Mouse (Mus musculus) kidney, postnatal 0 days (tissue): ENCODE data around the gene Ptafr. TPM values are rescaled to one million over a fixed set of nuclear protein-coding genes. Genes with fewer than 3 reads are reported as not detected.

Source experiments
- ATAC-seq: fragments of 200-750 bp; cut with Nextera tagmentation; replicated peaks from 2 replicates; pipeline ENCODE4 v1.8.0; 2017; ENCODE audit warnings: low read depth, moderate number of reproducible peaks, moderate TSS enrichment, moderate library complexity; ENCODE audit not compliant: low FRiP score
- DNase-seq: peaks from one replicate; pipeline ENCODE4 v3.0.0-alpha.2; 2016; ENCODE audit warnings: low spot score
- H3K27ac ChIP-seq: fragments of 300-500 bp; sonication (generic); 2 replicates; pipeline ENCODE4 v1.5.1; 2014; ENCODE audit warnings: mild to moderate bottlenecking
- H3K27me3 ChIP-seq: fragments of 300-500 bp; sonication (generic); 2 replicates; pipeline ENCODE4 v1.6.1; 2014; ENCODE audit warnings: low read length, mixed read lengths; ENCODE audit not compliant: insufficient read depth
- H3K36me3 ChIP-seq: fragments of 300-500 bp; sonication (generic); 2 replicates; pipeline ENCODE4 v1.6.1; 2014; ENCODE audit warnings: low read length, mixed read lengths; ENCODE audit not compliant: insufficient read depth
- H3K4me1 ChIP-seq: fragments of 300-500 bp; sonication (generic); replicated peaks from 2 replicates; pipeline ENCODE4 v1.6.1; 2014; ENCODE audit warnings: antibody characterized with exemption, low read length, mixed read lengths; ENCODE audit not compliant: insufficient read depth
- H3K4me2 ChIP-seq: fragments of 300-500 bp; sonication (generic); 2 replicates; pipeline ENCODE4 v1.6.1; 2014; ENCODE audit warnings: mild to moderate bottlenecking, low read length, moderate library complexity, mixed read lengths
- H3K4me3 ChIP-seq: fragments of 300-500 bp; sonication (generic); replicated peaks from 2 replicates; pipeline ENCODE4 v1.5.1; 2014; ENCODE audit warnings: low read depth, low read length
- H3K9ac ChIP-seq: fragments of 300-500 bp; sonication (generic); 2 replicates; pipeline ENCODE4 v1.6.1; 2014; ENCODE audit warnings: low read depth, low read length
- H3K9me3 ChIP-seq: fragments of 300-500 bp; sonication (generic); replicated peaks from 2 replicates; pipeline ENCODE4 v1.6.1; 2016; ENCODE audit warnings: low read length, inconsistent platforms, mixed read lengths
- CTCF ChIP-seq: IDR thresholded peaks from 2 replicates; pipeline ENCODE4 v1.5.1; 2016; ENCODE audit warnings: antibody characterized with exemption, low read depth, mild to moderate bottlenecking, moderate library complexity
- WGBS: fragments of 180-500 bp; shearing (Covaris S2); extraction: QIAGEN DNeasy Blood & Tissue Kit; methylation state at CpG from one replicate; pipeline ENCODE4 v1.1.7; 2014; 5-methylcytosine and 5-hydroxymethylcytosine counted together
- polyA plus RNA-seq: library from polyadenylated mRNA; unstranded; fragments of >200 nt; fragmentation: Nextera tagmentation; extraction: Ambion mirVana; gene quantifications from 2 replicates; pipeline ENCODE4 v1.2.1, GENCODE M21; 2015

The Ptafr gene
- polyA plus RNA-seq, 1 experiment from 2014 or later = 0.64 TPM

DNA sequence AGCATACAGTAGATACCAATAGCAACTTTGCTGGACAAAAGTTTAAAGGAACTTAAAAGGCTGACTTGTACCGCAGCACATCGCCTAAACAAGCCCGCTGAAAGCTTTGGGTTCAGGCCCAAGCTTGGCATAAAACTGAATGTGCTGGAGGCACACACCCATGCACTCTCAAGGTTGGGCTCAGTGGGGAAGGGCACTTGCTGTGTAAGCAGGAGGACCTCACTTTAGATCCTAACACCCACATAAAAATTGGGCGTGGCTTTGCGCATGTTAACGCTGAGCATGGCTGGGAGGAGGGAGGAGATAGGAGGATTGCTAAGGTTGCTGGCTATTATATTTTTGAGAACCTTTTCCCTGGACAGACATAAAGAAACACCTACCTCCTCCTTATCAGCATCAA, 39.1 kb upstream of the Ptafr start:
- Histone ChIP-seq H3K36me3 (no peaks in the 10 kb centered on the region), H3K27ac (peak overlapping the region; percentile 40; the same call in 1 of the 2 replicates), H3K4me1 (0 out of 2 replicates have a peak, but pooled peaks cover 5% of the 10 kb centered on the region), H3K4me2 (no peak overlapping the region), H3K4me3 (no peak overlapping the region), H3K9me3 (no peaks in the 10 kb centered on the region), H3K27me3 (no peaks in the 10 kb centered on the region), H3K9ac (no peak overlapping the region)
- DNase-seq (no peak), ATAC-seq (no peak)
- TF ChIP-seq CTCF = no peak
- WGBS = 55% methylated on average over 6 of the region's 6 CpGs

DNA sequence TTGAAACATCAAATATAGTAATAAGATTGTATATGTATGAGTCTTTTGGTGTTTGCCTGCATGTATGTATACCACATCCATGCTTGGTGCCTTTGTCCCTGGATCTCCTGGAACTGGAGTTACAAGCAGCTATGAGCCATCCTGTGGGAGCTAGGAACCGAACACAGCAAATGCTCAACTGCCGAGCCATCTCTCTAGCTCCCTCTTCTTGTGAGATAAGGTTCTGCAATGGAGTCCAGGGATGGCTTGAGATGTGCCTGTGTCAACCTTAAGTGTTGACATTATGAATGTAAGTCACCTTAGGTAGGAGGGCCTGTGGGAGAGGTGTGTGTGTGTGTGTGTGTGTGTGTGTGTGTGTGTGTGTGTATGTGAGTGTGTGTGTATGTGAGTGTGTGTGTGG, 37.2 kb upstream of the Ptafr start:
- H3K27ac ChIP-seq = no peak overlapping the region
- no peak overlapping the region for H3K4me3 ChIP-seq
- no peak for ATAC-seq
- peaks cover 5% of the 10 kb centered on the region; the same call in 1 of the 2 replicates for H3K4me1 ChIP-seq
- 52% methylated on average over 2 of the region's 2 CpGs for WGBS
- peaks cover 12% of the 10 kb centered on the region; the same call in 1 of the 2 replicates for H3K36me3 ChIP-seq
- DNase-seq = no peak
- no peaks in the 10 kb centered on the region for H3K9me3 ChIP-seq
- TF ChIP-seq CTCF = peak; percentile 43; the same call in 1 of the 2 replicates
- H3K9ac ChIP-seq = no peak overlapping the region
- H3K4me2 ChIP-seq = no peak overlapping the region
- no peaks in the 10 kb centered on the region for H3K27me3 ChIP-seq

DNA sequence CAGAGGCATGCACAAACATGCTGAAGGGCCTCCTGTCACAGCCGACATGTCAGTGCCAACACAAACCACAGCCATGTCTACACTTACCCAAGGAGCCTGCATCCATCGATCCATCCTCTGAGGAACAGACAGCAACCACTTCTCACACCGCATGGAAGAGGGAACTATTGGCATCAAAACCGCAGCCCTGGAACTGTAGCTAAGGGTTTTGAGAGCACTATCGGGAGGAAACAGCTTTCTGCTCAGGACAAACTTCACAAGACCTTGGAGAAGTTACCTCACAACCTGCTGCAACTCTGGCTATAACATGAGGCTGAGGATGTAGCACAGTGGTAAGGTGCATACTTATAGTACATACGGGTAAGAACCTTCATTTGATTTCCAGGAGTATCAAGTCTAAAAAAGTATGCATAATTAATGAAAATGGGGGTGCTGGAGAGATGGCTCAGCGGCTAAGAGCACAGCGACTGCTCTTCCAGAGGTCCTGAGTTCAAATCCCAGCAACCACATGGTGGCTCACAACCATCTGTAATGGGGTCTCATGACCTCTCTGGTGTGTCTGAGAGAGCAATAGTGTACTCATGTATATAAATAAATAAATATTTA, 35.8 kb upstream of the Ptafr start:
- WGBS = 86% methylated on average over 8 of the region's 8 CpGs
- DNase-seq = no peak
- Histone ChIP-seq H3K27ac (no peak overlapping the region), H3K4me2 (no peak overlapping the region), H3K4me3 (no peak overlapping the region), H3K9ac (no peak overlapping the region), H3K4me1 (peaks cover 5% of the 10 kb centered on the region; the same call in 1 of the 2 replicates), H3K9me3 (no peaks in the 10 kb centered on the region), H3K36me3 (peaks cover 12% of the 10 kb centered on the region; the same call in 1 of the 2 replicates), H3K27me3 (no peaks in the 10 kb centered on the region)
- no peak for TF ChIP-seq CTCF
- ATAC-seq = no peak

- H3K36me3 ChIP-seq = peaks cover 12% of the 10 kb centered on the region; the same call in 1 of the 2 replicates
- H3K27ac ChIP-seq = no peak overlapping the region
- H3K9ac ChIP-seq = no peak overlapping the region
- WGBS = 61% methylated on average over 4 of the region's 4 CpGs
- DNase-seq (peak; percentile 37), ATAC-seq (no peak)
- TF ChIP-seq CTCF = no peak
- H3K4me3 ChIP-seq = no peak overlapping the region
- H3K9me3 ChIP-seq = no peaks in the 10 kb centered on the region
- peaks cover 8% of the 10 kb centered on the region; the same call in 1 of the 2 replicates for H3K4me1 ChIP-seq
- no peak overlapping the region for H3K4me2 ChIP-seq
- H3K27me3 ChIP-seq = no peaks in the 10 kb centered on the region
Measured at GRCm38 (mm10) chr4:132529344-132529743, 34.5 kb upstream of the Ptafr start.

- no peak overlapping the region for H3K4me3 ChIP-seq
- TF ChIP-seq CTCF = no peak
- no peak overlapping the region for H3K27ac ChIP-seq
- ATAC-seq (no peak), DNase-seq (no peak)
- no peaks in the 10 kb centered on the region for H3K9me3 ChIP-seq
- no peak overlapping the region for H3K4me2 ChIP-seq
- H3K9ac ChIP-seq = no peak overlapping the region
- H3K27me3 ChIP-seq = no peaks in the 10 kb centered on the region
- H3K4me1 ChIP-seq = peaks cover 3% of the 10 kb centered on the region; the same call in 1 of the 2 replicates
- 91% methylated on average over 20 of the region's 20 CpGs for WGBS
- peaks cover 12% of the 10 kb centered on the region; the same call in 1 of the 2 replicates for H3K36me3 ChIP-seq
Measured at GRCm38 (mm10) chr4:132530033-132530804, 33.6 kb upstream of the Ptafr start.

DNA sequence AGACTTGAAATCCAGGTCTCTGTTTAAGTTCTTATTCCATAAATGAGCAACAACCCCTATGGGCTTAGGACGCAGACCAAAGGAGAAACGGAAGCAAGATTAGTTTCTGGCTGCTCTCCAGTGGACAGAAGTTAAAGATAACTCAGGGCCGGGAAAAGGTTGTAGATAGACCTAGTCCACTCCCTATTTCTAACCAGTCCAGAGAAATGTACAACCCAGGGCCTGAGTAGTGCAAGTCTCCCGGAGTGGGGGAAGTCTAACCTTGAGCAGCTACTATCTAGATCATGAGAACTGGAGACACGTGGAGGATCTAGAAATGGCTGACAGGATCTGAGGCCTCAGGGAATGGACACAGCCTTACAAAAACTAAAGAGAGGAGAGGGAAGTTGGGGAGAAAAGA, 31.4 kb upstream of the Ptafr start:
- Histone ChIP-seq H3K4me2 (peak overlapping the region; percentile 95), H3K27me3 (no peaks in the 10 kb centered on the region), H3K4me3 (peak overlapping the region; percentile 84), H3K36me3 (peaks cover 12% of the 10 kb centered on the region; the same call in 1 of the 2 replicates), H3K4me1 (peaks cover 7% of the 10 kb centered on the region; the same call in 1 of the 2 replicates), H3K9ac (peak overlapping the region; percentile 87), H3K27ac (peak overlapping the region; percentile 96), H3K9me3 (no peaks in the 10 kb centered on the region)
- WGBS = 3% methylated on average over 5 of the region's 5 CpGs
- peak; percentile 56 for DNase-seq
- 0 out of 2 replicates have a peak, but pooled peaks have one; percentile 15 for ATAC-seq
- TF ChIP-seq CTCF = no peak
